Mouse (Mus musculus) MEL (cell line): ENCODE measurements around the gene Gpm6b.

Experiments used
- CHD1 ChIP-seq: IDR thresholded peaks from 2 replicates; pipeline ENCODE4 v1.6.1; 2012; ENCODE audit warnings: low read depth, mild to moderate bottlenecking, inconsistent platforms, low read length, improper control_type of control experiment
- CTCF ChIP-seq, 3 experiments: IDR thresholded peaks in 2 of 3; conservative IDR thresholded peaks in 1 of 3; 2 replicates each; pipeline ENCODE4 v1.5.1; 2011 to 2012; ENCODE audit warnings: low read length in 3 of 3, low read depth in 2 of 3, mild to moderate bottlenecking in 2 of 3, improper control_type of control experiment in 1 of 3, inconsistent platforms in 1 of 3, mixed read lengths in 1 of 3, moderate library complexity in 1 of 3; ENCODE audit not compliant: control insufficient read depth in 1 of 3, insufficient read depth in 1 of 3, poor library complexity in 1 of 3, severe bottlenecking in 1 of 3
- E2F4 ChIP-seq: IDR thresholded peaks from 2 replicates; pipeline ENCODE4 v1.6.1; 2011; ENCODE audit warnings: low read depth, low read length, improper control_type of control experiment, borderline replicate concordance
- GATA1 ChIP-seq: IDR thresholded peaks from 2 replicates; pipeline ENCODE4 v1.6.1; 2011; ENCODE audit warnings: low read depth, low read length, improper control_type of control experiment
- JUND ChIP-seq: IDR thresholded peaks from 2 replicates; pipeline ENCODE4 v1.6.1; 2011; ENCODE audit warnings: low read depth, mild to moderate bottlenecking, improper control_type of control experiment, low read length
- KAT2A ChIP-seq: conservative IDR thresholded peaks from 2 replicates; pipeline ENCODE4 v1.6.1; 2012; ENCODE audit warnings: low read depth, low read length, improper control_type of control experiment, inconsistent platforms
- MAFK ChIP-seq: IDR thresholded peaks from 2 replicates; pipeline ENCODE4 v1.6.1; 2011; ENCODE audit warnings: low read depth, mild to moderate bottlenecking, low read length, improper control_type of control experiment, borderline replicate concordance
- MAX ChIP-seq: IDR thresholded peaks from 2 replicates; pipeline ENCODE4 v1.6.1; 2011; ENCODE audit warnings: low read length, improper control_type of control experiment
- MAZ ChIP-seq: IDR thresholded peaks from 2 replicates; pipeline ENCODE4 v1.6.1; 2012; ENCODE audit warnings: low read depth, mild to moderate bottlenecking, inconsistent platforms, low read length, improper control_type of control experiment
- MXI1 ChIP-seq: IDR thresholded peaks from 2 replicates; pipeline ENCODE4 v1.6.1; 2011; ENCODE audit warnings: mild to moderate bottlenecking, low read depth, low read length, improper control_type of control experiment
- NELFE ChIP-seq: IDR thresholded peaks from 2 replicates; pipeline ENCODE4 v1.6.1; 2011; ENCODE audit warnings: low read depth, low read length, improper control_type of control experiment
- POLR2A ChIP-seq, 2 experiments: IDR thresholded peaks; 2 replicates each; pipeline ENCODE4 v1.6.1; 2011 to 2012; ENCODE audit warnings: low read length in 2 of 2, mild to moderate bottlenecking in 2 of 2, control low read depth in 1 of 2, improper control_type of control experiment in 1 of 2, low read depth in 1 of 2, moderate library complexity in 1 of 2; ENCODE audit not compliant: control insufficient read depth in 1 of 2, insufficient read depth in 1 of 2, poor library complexity in 1 of 2
- POLR2AphosphoS5 ChIP-seq: IDR thresholded peaks from 2 replicates; pipeline ENCODE4 v1.6.1; 2012; ENCODE audit warnings: low read depth, borderline replicate concordance, mild to moderate bottlenecking, inconsistent platforms, low read length, moderate library complexity, mixed read lengths

- TF ChIP-seq MAX (no peak), CTCF (IDR thresholded peaks at IDR 0.05 in 2 of 3, conservative IDR thresholded peaks at IDR 0.05 in 1 of 3; ENCODE audit: control insufficient read depth in 1 of 3, insufficient read depth in 1 of 3, low read depth in 2 of 3, low read length in 3 of 3, poor library complexity in 1 of 3, severe bottlenecking in 1 of 3) (no peak), CHD1 (no peak), MAZ (no peak), JUND (no peak), POLR2AphosphoS5 (no peak), MAFK (no peak), E2F4 (no peak), GATA1 (no peak), MXI1 (no peak), POLR2A (IDR thresholded peaks at IDR 0.05; ENCODE audit: control insufficient read depth in 1 of 2, insufficient read depth in 1 of 2, low read depth in 1 of 2, low read length in 2 of 2, poor library complexity in 1 of 2) (no peak), NELFE (no peak), KAT2A (no peak)
These were observed 147.9 kb downstream of the Gpm6b start for GRCm38 (mm10) chrX:166386656-166387055.
